Mouse (Mus musculus): ENCODE data around the gene Zbtb1. TPM values are rescaled to one million over a fixed set of nuclear protein-coding genes. Genes with fewer than 3 reads are reported as not detected.

Gene Zbtb1
- 0.70 and 1.1 TPM in 2 replicates for polyA plus RNA-seq (2012; rRNA removed; ENCODE audit: low replicate concordance)

GRCm38 (mm10) chr12:76369978-76370830 lies at the start of gene Zbtb1:
Zbtb1 (plus strand) TSS chr12:76370266.

GRCm38 (mm10) chr12:76324679-76325431 lies 45.2 kb upstream of the Zbtb1 start, which contains the start of gene Akap5:
Akap5 (plus strand) TSS chr12:76324891.

DNA sequence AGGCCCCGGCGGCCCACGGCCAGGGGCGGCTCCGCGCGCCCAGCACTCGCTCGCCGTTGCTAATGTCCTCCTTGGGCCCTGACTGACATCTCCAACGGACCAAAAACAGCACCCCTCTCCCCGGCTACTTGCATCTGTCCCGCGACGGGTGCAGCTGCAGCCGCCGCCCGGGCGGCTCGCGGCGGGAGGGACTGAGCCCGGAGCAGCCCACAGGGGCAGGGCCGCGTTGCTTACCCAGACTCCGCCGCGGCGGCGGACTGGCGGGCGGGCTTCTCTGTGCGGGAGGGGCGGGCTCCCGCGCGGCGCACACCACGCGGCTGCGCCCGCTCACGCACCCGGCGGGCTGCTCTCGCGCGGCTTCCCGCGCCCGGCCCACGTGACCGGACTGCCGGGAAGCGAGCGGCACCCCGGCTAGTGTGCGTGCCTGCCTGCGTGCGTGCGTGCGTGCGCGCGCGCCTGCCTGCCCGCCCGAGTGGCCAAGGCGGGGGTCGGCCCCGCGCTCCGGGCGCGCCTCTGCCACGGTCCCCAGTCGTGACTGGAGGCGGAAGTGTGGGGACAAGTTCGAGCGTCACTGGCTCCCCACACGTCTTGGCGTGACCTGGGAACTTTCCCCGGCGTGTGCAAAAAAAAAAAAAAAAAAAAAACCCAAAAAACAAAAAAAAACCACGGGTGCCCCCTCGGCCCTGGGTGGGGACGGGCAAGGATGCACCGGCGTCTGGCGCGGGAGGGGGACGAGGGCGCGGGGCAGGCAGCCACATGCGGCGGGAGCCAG lies 674 bp upstream of the Zbtb1 start, which contains the start of gene Zbtb25:
Zbtb25 (minus strand) TSS at position 397 of the 772 bp plus-strand sequence.

GRCm38 (mm10) chr12:76403886-76404537 lies 33.9 kb downstream of the Zbtb1 start, which contains the start of gene Hspa2:
Hspa2 (plus strand) TSS chr12:76404176.

GRCm38 (mm10) chr12:76417433-76417854 lies 47.4 kb downstream of the Zbtb1 start, which contains the start of gene Ppp1r36:
Ppp1r36 (plus strand) TSS chr12:76417538.

Other genes starting within 250 kb of the Zbtb1 start
- not detected in 2 replicates for gene Esr2, start 193.0 kb upstream of the Zbtb1 start, polyA plus RNA-seq (2012; rRNA removed; ENCODE audit: low replicate concordance)
- not detected in 2 replicates for gene Tex21, start 123.5 kb upstream of the Zbtb1 start, polyA plus RNA-seq (2012; rRNA removed; ENCODE audit: low replicate concordance)
- gene Mthfd1, start 115.0 kb upstream of the Zbtb1 start, polyA plus RNA-seq (2012; rRNA removed; ENCODE audit: low replicate concordance): 11.8 and 13.2 TPM in 2 replicates
- gene Akap5, start 45.4 kb upstream of the Zbtb1 start, polyA plus RNA-seq (2012; rRNA removed; ENCODE audit: low replicate concordance): 0.04 and 0.05 TPM in 2 replicates
- 1.7 and 2.2 TPM in 2 replicates for gene Zbtb25, start 664 bp upstream of the Zbtb1 start, polyA plus RNA-seq (2012; rRNA removed; ENCODE audit: low replicate concordance)
- 4.5 and 5.9 TPM in 2 replicates for gene Hspa2, start 33.9 kb downstream of the Zbtb1 start, polyA plus RNA-seq (2012; rRNA removed; ENCODE audit: low replicate concordance)
- not detected in 2 replicates for gene Ppp1r36, start 47.3 kb downstream of the Zbtb1 start, polyA plus RNA-seq (2012; rRNA removed; ENCODE audit: low replicate concordance)
- 11.6 and 15.9 TPM in 2 replicates for gene Plekhg3, start 160.6 kb downstream of the Zbtb1 start, polyA plus RNA-seq (2012; rRNA removed; ENCODE audit: low replicate concordance)

Measured in duodenum, adult 2 months (tissue).